Mouse (Mus musculus) stomach, embryonic 15.5 days (tissue): ENCODE data around the gene Olfr749. TPM values are rescaled to one million over a fixed set of nuclear protein-coding genes. Genes with fewer than 3 reads are reported as not detected.

Source experiments
- ATAC-seq: fragments of 200-750 bp; cut with Nextera tagmentation; 2 replicates; pipeline ENCODE4 v1.8.0; 2017; ENCODE audit warnings: low read depth, moderate number of reproducible peaks, moderate TSS enrichment; ENCODE audit not compliant: insufficient read depth, low FRiP score
- H3K27ac ChIP-seq: fragments of 300-500 bp; sonication (generic); 2 replicates; pipeline ENCODE4 v1.5.1; 2015; ENCODE audit warnings: mild to moderate bottlenecking, inconsistent platforms
- H3K27me3 ChIP-seq: fragments of 300-500 bp; sonication (generic); replicated peaks from 2 replicates; pipeline ENCODE4 v1.6.1; 2015; ENCODE audit warnings: inconsistent platforms
- H3K36me3 ChIP-seq: fragments of 300-500 bp; sonication (generic); 2 replicates; pipeline ENCODE4 v1.6.1; 2015; ENCODE audit warnings: inconsistent platforms
- H3K4me1 ChIP-seq: fragments of 300-500 bp; sonication (generic); 2 replicates; pipeline ENCODE4 v1.6.1; 2015; ENCODE audit warnings: inconsistent platforms
- H3K4me2 ChIP-seq: fragments of 300-500 bp; sonication (generic); 2 replicates; pipeline ENCODE4 v1.6.1; 2015; ENCODE audit warnings: mild to moderate bottlenecking, inconsistent platforms
- H3K4me3 ChIP-seq: fragments of 300-500 bp; sonication (generic); replicated peaks from 2 replicates; pipeline ENCODE4 v1.5.1; 2015; ENCODE audit warnings: inconsistent platforms
- H3K9ac ChIP-seq: fragments of 300-500 bp; sonication (generic); 2 replicates; pipeline ENCODE4 v1.6.1; 2015; ENCODE audit warnings: inconsistent platforms
- H3K9me3 ChIP-seq: fragments of 300-500 bp; sonication (generic); 2 replicates; pipeline ENCODE4 v1.6.1; 2016; ENCODE audit warnings: inconsistent platforms
- WGBS: fragments of 180-500 bp; shearing (Covaris S2); methylation state at CpG from one replicate; pipeline ENCODE4 v1.1.7; 2015; 5-methylcytosine and 5-hydroxymethylcytosine counted together
- polyA plus RNA-seq: library from polyadenylated mRNA; unstranded; fragments of >200 nt; fragmentation: Nextera tagmentation; extraction: Ambion mirVana; gene quantifications from 2 replicates; pipeline ENCODE4 v1.2.1, GENCODE M21; 2015

Gene Olfr749
- polyA plus RNA-seq, 1 experiment from 2014 or later, result not detected

GRCm38 (mm10) chr14:50707073-50707472 lies 37.8 kb downstream of the Olfr749 start, which contains the start of gene Olfr748:
Gene Olfr748 (plus strand): TSS chr14:50707373.
- H3K4me3 ChIP-seq, result no peak within 1 kb of the TSS
- ATAC-seq, result no peak
- no peaks in the 10 kb centered on the region for H3K4me1 ChIP-seq
- no peak within 1 kb of the TSS for H3K27ac ChIP-seq
- 60% methylated on average over 1 of the region's 1 CpGs for WGBS
- H3K9ac ChIP-seq, result no peak within 1 kb of the TSS
- no peaks in the 10 kb centered on the region for H3K9me3 ChIP-seq
- H3K4me2 ChIP-seq, result no peak within 1 kb of the TSS
- H3K27me3 ChIP-seq, result no peaks in the 10 kb centered on the region
- no peaks in the 10 kb centered on the region for H3K36me3 ChIP-seq

GRCm38 (mm10) chr14:50693106-50693505 lies 51.8 kb downstream of the Olfr749 start, which contains the start of gene Olfr747:
Gene Olfr747 (minus strand): TSS chr14:50693206.
- ATAC-seq, result no peak
- WGBS, result 87% methylated on average over 3 of the region's 3 CpGs

More at GRCm38 (mm10) chr14:50693106-50693505, 51.8 kb downstream of the Olfr749 start, which contains the start of gene Olfr747:
- Histone ChIP-seq H3K4me3 (no peak within 1 kb of the TSS), H3K9ac (no peak within 1 kb of the TSS), H3K9me3 (no peaks in the 10 kb centered on the region), H3K27me3 (no peaks in the 10 kb centered on the region), H3K4me1 (no peaks in the 10 kb centered on the region), H3K4me2 (no peak within 1 kb of the TSS), H3K36me3 (no peaks in the 10 kb centered on the region), H3K27ac (no peak within 1 kb of the TSS)

Other genes starting within 250 kb of the Olfr749 start
- not detected in 2 replicates for gene Olfr742, start 241.5 kb downstream of the Olfr749 start, polyA plus RNA-seq
- gene Olfr743, start 223.3 kb downstream of the Olfr749 start, polyA plus RNA-seq, result not detected in 2 replicates
- not detected in 2 replicates for gene Olfr744, start 130.2 kb downstream of the Olfr749 start, polyA plus RNA-seq
- not detected in 2 replicates for gene Olfr745, start 105.7 kb downstream of the Olfr749 start, polyA plus RNA-seq
- not detected in 2 replicates for gene Olfr746, start 98.0 kb downstream of the Olfr749 start, polyA plus RNA-seq
- gene Olfr747, start 51.9 kb downstream of the Olfr749 start, polyA plus RNA-seq, result not detected in 2 replicates
- gene Olfr748, start 37.7 kb downstream of the Olfr749 start, polyA plus RNA-seq, result not detected in 2 replicates
- gene Ttc5, start 40.4 kb upstream of the Olfr749 start, polyA plus RNA-seq, result 59.9 and 65.2 TPM in 2 replicates
- not detected in 2 replicates for gene Ccnb1ip1, start 62.6 kb upstream of the Olfr749 start, polyA plus RNA-seq
- 62.6 and 63.3 TPM in 2 replicates for gene Parp2, start 62.7 kb upstream of the Olfr749 start, polyA plus RNA-seq
- 6.4 and 7.3 TPM in 2 replicates for gene Tep1, start 125.5 kb upstream of the Olfr749 start, polyA plus RNA-seq
- 0.28 and 0.36 TPM in 2 replicates for gene Klhl33, start 152.4 kb upstream of the Olfr749 start, polyA plus RNA-seq
- gene Osgep, start 179.8 kb upstream of the Olfr749 start, polyA plus RNA-seq, result 132 and 145 TPM in 2 replicates
- 179 and 204 TPM in 2 replicates for gene Apex1, start 179.9 kb upstream of the Olfr749 start, polyA plus RNA-seq
- 50.9 and 51.8 TPM in 2 replicates for gene Pip4p1, start 185.8 kb upstream of the Olfr749 start, polyA plus RNA-seq
- 73.9 and 75.7 TPM in 2 replicates for gene Pnp, start 186.0 kb upstream of the Olfr749 start, polyA plus RNA-seq
- not detected in 2 replicates for gene Gm49342, start 199.4 kb upstream of the Olfr749 start, polyA plus RNA-seq
- 1.4 and 1.7 TPM in 2 replicates for gene Pnp2, start 210.9 kb upstream of the Olfr749 start, polyA plus RNA-seq